Mouse (Mus musculus) CD4-positive, CD25-positive, alpha-beta regulatory T cell, adult 9 weeks (primary cell): Measurements from ENCODE around the gene Cmtm5. TPM values are rescaled to one million over a fixed set of nuclear protein-coding genes. Genes with fewer than 3 reads are reported as not detected.

Experiments
- polyA plus RNA-seq: library from polyadenylated mRNA; unstranded; fragments of 100-300 nt; shearing (Covaris generic); gene quantifications from one replicate; pipeline ENCODE4 v1.2.1, GENCODE M21; 2017

Cmtm5 gene
- not detected for polyA plus RNA-seq

GRCm38 (mm10) chr14:54935904-54936830 lies at the start of gene Cmtm5:
Gene Cmtm5, plus strand, starts transcription at chr14:54936261.

GRCm38 (mm10) chr14:54892200-54892599 lies 43.9 kb upstream of the Cmtm5 start, which contains the start of gene Pabpn1:
Gene Pabpn1, plus strand, starts transcription at chr14:54892500.

GRCm38 (mm10) chr14:54912886-54913285 lies 23.2 kb upstream of the Cmtm5 start, which contains the start of gene Slc22a17:
Gene Slc22a17, minus strand, starts transcription at chr14:54913132.

GRCm38 (mm10) chr14:54925349-54926342 lies 10.4 kb upstream of the Cmtm5 start, which contains the start of gene Efs:
Gene Efs, minus strand, starts transcription at chr14:54926126.

GRCm38 (mm10) chr14:54932645-54933150 lies 3.4 kb upstream of the Cmtm5 start, which contains the start of gene Il25:
Gene Il25, plus strand, starts transcription at chr14:54932695.

GRCm38 (mm10) chr14:54966320-54966977 lies 30.4 kb downstream of the Cmtm5 start, which contains the start of gene Myh6:
Gene Myh6, minus strand, starts transcription at chr14:54966927.

GRCm38 (mm10) chr14:54976633-54977032 lies 40.6 kb downstream of the Cmtm5 start, which contains the start of gene Gm17428:
Gene Gm17428, plus strand, starts transcription at chr14:54976933.

Other genes starting within 250 kb of the Cmtm5 start
- gene Acin1, start 249.3 kb upstream of the Cmtm5 start, polyA plus RNA-seq = 123 TPM
- gene Gm29776, start 237.4 kb upstream of the Cmtm5 start, polyA plus RNA-seq = 0.38 TPM
- gene Cebpe, start 224.1 kb upstream of the Cmtm5 start, polyA plus RNA-seq = not detected
- 0.24 TPM for gene Slc7a8, start 154.3 kb upstream of the Cmtm5 start, polyA plus RNA-seq
- not detected for gene Rnf212b, start 122.1 kb upstream of the Cmtm5 start, polyA plus RNA-seq
- gene Homez, start 65.3 kb upstream of the Cmtm5 start, polyA plus RNA-seq = 3.7 TPM
- gene Ppp1r3e, start 58.7 kb upstream of the Cmtm5 start, polyA plus RNA-seq = 0.45 TPM
- gene Bcl2l2, start 52.9 kb upstream of the Cmtm5 start, polyA plus RNA-seq = 0.31 TPM
- gene Gm20521, start 52.8 kb upstream of the Cmtm5 start, polyA plus RNA-seq = 0.38 TPM
- gene Pabpn1, start 43.8 kb upstream of the Cmtm5 start, polyA plus RNA-seq = 29.9 TPM
- gene Slc22a17, start 23.1 kb upstream of the Cmtm5 start, polyA plus RNA-seq = 1.1 TPM
- gene Efs, start 10.1 kb upstream of the Cmtm5 start, polyA plus RNA-seq = not detected
- gene Il25, start 3.6 kb upstream of the Cmtm5 start, polyA plus RNA-seq = not detected
- gene Myh6, start 30.7 kb downstream of the Cmtm5 start, polyA plus RNA-seq = not detected
- not detected for gene Gm17428, start 40.7 kb downstream of the Cmtm5 start, polyA plus RNA-seq
- gene Myh7, start 58.4 kb downstream of the Cmtm5 start, polyA plus RNA-seq = not detected
- gene Ngdn, start 79.2 kb downstream of the Cmtm5 start, polyA plus RNA-seq = 152 TPM
- 13.0 TPM for gene Zfhx2, start 156.1 kb downstream of the Cmtm5 start, polyA plus RNA-seq
- 17.0 TPM for gene Thtpa, start 158.5 kb downstream of the Cmtm5 start, polyA plus RNA-seq
- 173 TPM for gene Ap1g2, start 170.3 kb downstream of the Cmtm5 start, polyA plus RNA-seq
- gene Jph4, start 180.7 kb downstream of the Cmtm5 start, polyA plus RNA-seq = not detected